Mouse (Mus musculus) forebrain, embryonic 11.5 days (tissue): ENCODE results near the gene Dnajc17. TPM values are rescaled to one million over a fixed set of nuclear protein-coding genes. Genes with fewer than 3 reads are reported as not detected.

ENCODE experiments used
- ATAC-seq: fragments of 200-750 bp; cut with Nextera tagmentation; replicated peaks from 2 replicates; pipeline ENCODE4 v1.8.0; 2017; ENCODE audit warnings: moderate TSS enrichment; ENCODE audit not compliant: low FRiP score
- DNase-seq: peaks from one replicate; pipeline ENCODE4 v3.0.0-alpha.2; 2017; ENCODE audit warnings: low spot score
- H3K27ac ChIP-seq: fragments of 300-500 bp; sonication (generic); 2 replicates; pipeline ENCODE4 v1.5.1; 2014; ENCODE audit warnings: low read depth, low read length
- H3K27me3 ChIP-seq: fragments of 300-500 bp; sonication (generic); 2 replicates; pipeline ENCODE4 v1.6.1; 2014; ENCODE audit warnings: mild to moderate bottlenecking, low read length, mixed read lengths; ENCODE audit not compliant: control insufficient read depth, insufficient read depth
- H3K36me3 ChIP-seq: fragments of 300-500 bp; sonication (generic); 2 replicates; pipeline ENCODE4 v1.6.1; 2014; ENCODE audit warnings: mild to moderate bottlenecking, low read length, moderate library complexity, mixed read lengths; ENCODE audit not compliant: control insufficient read depth, insufficient read depth
- H3K4me1 ChIP-seq: fragments of 300-500 bp; sonication (generic); replicated peaks from 2 replicates; pipeline ENCODE4 v1.6.1; 2014; ENCODE audit warnings: low read length, mixed read lengths; ENCODE audit not compliant: control insufficient read depth, insufficient read depth
- H3K4me2 ChIP-seq: fragments of 300-500 bp; sonication (generic); 2 replicates; pipeline ENCODE4 v1.6.1; 2014; ENCODE audit warnings: low read depth, mild to moderate bottlenecking, low read length, moderate library complexity, mixed read lengths; ENCODE audit not compliant: severe bottlenecking
- H3K4me3 ChIP-seq: fragments of 300-500 bp; sonication (generic); 2 replicates; pipeline ENCODE4 v1.5.1; 2014; ENCODE audit warnings: low read depth, low read length
- H3K9ac ChIP-seq: fragments of 300-500 bp; sonication (generic); 2 replicates; pipeline ENCODE4 v1.6.1; 2014; ENCODE audit warnings: low read length
- H3K9me3 ChIP-seq: fragments of 300-500 bp; sonication (generic); 2 replicates; pipeline ENCODE4 v1.6.1; 2016; ENCODE audit warnings: low read length, mixed read lengths; ENCODE audit not compliant: control insufficient read depth
- WGBS: fragments of 180-500 bp; shearing (Covaris S2); extraction: QIAGEN DNeasy Blood & Tissue Kit; methylation state at CpG from one replicate; pipeline ENCODE4 v1.1.7; 2014; 5-methylcytosine and 5-hydroxymethylcytosine counted together
- polyA plus RNA-seq: library from polyadenylated mRNA; unstranded; fragments of >200 nt; fragmentation: Nextera tagmentation; extraction: Ambion mirVana; gene quantifications from 2 replicates; pipeline ENCODE4 v1.2.1, GENCODE M21; 2014

The Dnajc17 gene
- 26.6 and 27.1 TPM in 2 replicates for polyA plus RNA-seq

DNA sequence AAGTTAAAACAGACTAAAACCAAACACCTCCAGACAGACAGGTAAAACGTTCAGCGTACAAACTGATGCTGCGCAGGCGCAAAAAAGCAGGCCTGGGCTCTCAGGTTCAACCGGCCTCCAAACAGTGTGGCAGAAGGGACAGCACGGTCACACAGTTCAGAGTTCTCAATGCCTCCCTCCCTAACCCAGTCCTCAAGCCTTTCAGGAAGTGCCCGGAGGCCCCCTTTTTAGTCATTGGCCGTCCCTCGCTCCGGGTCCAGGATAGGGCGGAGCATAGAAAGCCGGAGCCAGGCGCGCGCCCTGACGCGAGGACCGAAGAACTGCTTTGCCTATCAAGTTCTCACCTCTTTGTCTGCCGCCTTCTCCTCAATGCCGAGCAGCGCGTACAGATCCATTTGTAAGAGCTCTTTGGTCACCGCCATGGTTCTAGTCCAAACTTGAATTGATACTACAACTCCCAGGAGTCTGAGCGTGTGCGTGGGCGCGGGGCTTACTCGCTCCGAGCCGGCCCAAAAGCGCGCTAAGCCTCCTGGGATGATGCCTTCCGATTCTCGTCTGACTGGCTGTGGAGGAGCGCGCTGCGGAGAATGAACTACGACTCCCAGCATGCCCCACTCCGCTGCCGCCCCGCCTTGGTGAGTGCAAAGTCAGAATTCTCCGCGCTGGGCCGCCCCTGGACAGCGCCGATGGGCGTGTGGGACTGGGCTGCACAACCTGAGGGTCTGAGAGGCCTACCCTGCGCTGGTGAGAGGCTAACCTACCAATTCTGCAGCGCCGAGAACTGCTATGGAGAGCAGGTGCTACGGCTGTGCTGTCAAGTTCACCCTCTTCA lies at the start of gene Dnajc17, which contains the start of gene Zfyve19:
TSS of gene Dnajc17 (minus strand) at position 452 of the 832 bp plus-strand sequence.
TSS of gene Zfyve19 (plus strand) at position 274 of the 832 bp plus-strand sequence.
- peak; percentile 97 for DNase-seq
- H3K4me2 ChIP-seq: peak within 1 kb of the TSS; percentile 60
- ATAC-seq: peak; percentile 96
- H3K36me3 ChIP-seq: no peaks in the 10 kb centered on the region; the same call in 1 of the 2 replicates
- H3K27ac ChIP-seq: peak within 1 kb of the TSS; percentile 44; the same call in 1 of the 2 replicates
- H3K4me3 ChIP-seq: peak within 1 kb of the TSS; percentile 64
- WGBS: under 1% methylated on average over 51 of the region's 51 CpGs
- H3K27me3 ChIP-seq: no peaks in the 10 kb centered on the region
- peak within 1 kb of the TSS; percentile 67 for H3K9ac ChIP-seq
- no peaks in the 10 kb centered on the region for H3K9me3 ChIP-seq
- peaks cover 4% of the 10 kb centered on the region; the same call in 1 of the 2 replicates for H3K4me1 ChIP-seq

DNA sequence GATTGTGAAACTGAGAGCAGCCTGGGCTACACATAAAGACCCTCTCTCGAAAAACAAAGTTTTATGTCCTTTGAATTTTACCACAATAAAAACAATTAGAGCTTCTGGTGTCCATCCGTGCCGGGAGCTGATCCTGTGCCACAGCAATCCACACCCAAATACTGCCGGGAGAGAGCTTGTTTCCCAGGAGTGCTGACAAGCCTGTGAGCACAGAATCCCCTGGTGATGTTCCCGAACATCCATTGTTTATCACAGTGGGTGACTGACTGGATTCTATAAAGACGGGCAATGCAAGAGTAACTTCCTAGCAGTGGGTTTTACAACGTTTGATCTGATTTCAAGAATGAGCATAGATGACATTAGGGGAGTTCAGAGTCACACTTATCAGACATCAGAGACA lies 46.4 kb upstream of the Dnajc17 start:
- H3K4me3 ChIP-seq: no peak overlapping the region
- H3K9ac ChIP-seq: no peak overlapping the region
- H3K4me1 ChIP-seq: no peaks in the 10 kb centered on the region
- ATAC-seq (no peak), DNase-seq (no peak)
- no peaks in the 10 kb centered on the region for H3K27me3 ChIP-seq
- 12% methylated on average over 7 of the region's 7 CpGs for WGBS
- H3K9me3 ChIP-seq: no peaks in the 10 kb centered on the region
- no peaks in the 10 kb centered on the region for H3K36me3 ChIP-seq
- no peak overlapping the region for H3K4me2 ChIP-seq
- no peak overlapping the region for H3K27ac ChIP-seq

DNA sequence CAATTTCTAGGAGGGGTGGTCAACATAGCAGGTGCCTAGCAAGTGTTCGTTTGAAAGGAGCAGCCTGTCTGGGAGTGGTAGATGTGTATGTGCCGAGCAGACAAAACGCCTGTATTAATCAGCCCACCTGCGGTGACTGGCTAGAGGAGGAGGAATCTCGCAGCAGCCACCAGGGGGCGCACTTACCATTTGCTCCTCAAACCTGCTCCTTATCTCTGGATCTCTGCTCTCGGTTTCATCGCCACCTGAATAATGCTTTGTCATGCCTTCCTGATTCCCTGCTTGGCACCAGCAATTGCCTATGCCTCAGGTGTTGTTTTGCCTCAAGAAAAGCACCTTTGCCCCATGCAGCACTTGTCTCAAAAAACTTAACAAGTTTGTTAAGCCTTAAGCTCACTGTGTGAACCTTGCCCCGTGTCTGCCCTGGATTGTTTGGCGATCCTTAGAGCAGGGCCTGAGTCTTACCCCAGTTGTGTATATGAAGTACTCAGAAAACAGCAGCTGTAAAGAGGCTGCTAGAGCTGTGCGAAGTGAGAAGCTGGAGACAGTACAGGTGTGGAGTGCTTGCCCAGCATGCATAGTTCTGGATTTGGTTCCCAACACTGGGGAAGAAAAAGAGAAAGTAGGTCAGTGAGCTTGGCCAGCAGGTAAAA lies 42.4 kb upstream of the Dnajc17 start:
- DNase-seq (peak; percentile 93), ATAC-seq (peak; percentile 63; the same call in 1 of the 2 replicates)
- no peaks in the 10 kb centered on the region for H3K9me3 ChIP-seq
- no peak overlapping the region for H3K9ac ChIP-seq
- no peak overlapping the region for H3K4me3 ChIP-seq
- H3K4me2 ChIP-seq: no peak overlapping the region
- no peak overlapping the region for H3K27ac ChIP-seq
- 14% methylated on average over 11 of the region's 11 CpGs for WGBS
- no peaks in the 10 kb centered on the region for H3K4me1 ChIP-seq
- H3K36me3 ChIP-seq: no peaks in the 10 kb centered on the region
- no peaks in the 10 kb centered on the region for H3K27me3 ChIP-seq

DNA sequence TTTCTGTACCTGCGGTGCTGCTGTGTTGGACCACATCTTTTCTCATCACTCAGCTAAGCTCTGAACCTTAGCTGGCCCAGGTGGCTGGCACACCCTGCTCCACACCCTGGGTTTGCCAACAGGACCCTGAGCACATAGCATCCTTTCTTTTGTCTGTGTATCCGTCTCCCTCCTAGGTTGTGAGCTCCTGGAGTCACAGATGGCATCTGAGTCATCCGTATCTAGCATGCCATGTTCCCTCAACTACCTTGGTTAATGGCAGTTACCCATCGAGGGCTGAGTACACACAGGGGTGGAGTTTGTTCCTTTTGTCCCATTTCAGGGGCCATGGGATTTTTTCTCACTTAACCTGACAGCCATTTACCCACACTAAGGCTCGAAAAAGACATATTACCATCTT lies 41.8 kb upstream of the Dnajc17 start:
- ATAC-seq (no peak), DNase-seq (no peak)
- no peak overlapping the region for H3K4me3 ChIP-seq
- H3K27me3 ChIP-seq: no peaks in the 10 kb centered on the region
- H3K9me3 ChIP-seq: no peaks in the 10 kb centered on the region
- H3K9ac ChIP-seq: no peak overlapping the region
- 67% methylated on average over 5 of the region's 5 CpGs for WGBS
- no peak overlapping the region for H3K4me2 ChIP-seq
- H3K4me1 ChIP-seq: no peaks in the 10 kb centered on the region
- no peak overlapping the region for H3K27ac ChIP-seq
- H3K36me3 ChIP-seq: no peaks in the 10 kb centered on the region

DNA sequence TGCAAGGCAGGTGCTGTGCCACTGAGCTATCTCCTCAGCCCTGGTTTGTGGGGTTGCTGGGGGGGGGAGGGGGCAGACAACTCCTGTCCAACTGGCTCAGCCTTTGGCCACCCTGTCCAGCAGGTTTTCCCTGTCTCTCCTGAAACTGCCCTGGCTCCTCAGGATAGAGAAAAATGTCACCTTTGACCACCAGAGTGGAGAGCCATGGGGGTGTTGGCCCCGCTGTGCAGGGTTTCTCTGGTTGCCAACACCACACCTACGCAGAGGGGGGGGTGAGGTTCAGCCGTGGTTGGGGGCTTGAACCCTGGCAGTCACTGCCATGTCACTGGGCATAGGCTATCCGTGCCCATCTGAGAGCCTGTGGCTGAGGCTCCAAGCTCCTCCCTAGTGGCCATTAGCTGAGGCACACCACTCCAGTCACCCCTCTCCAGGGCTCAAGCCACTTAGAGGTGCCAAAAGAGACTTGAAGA lies 41.0 kb upstream of the Dnajc17 start:
- ATAC-seq: no peak

DNA sequence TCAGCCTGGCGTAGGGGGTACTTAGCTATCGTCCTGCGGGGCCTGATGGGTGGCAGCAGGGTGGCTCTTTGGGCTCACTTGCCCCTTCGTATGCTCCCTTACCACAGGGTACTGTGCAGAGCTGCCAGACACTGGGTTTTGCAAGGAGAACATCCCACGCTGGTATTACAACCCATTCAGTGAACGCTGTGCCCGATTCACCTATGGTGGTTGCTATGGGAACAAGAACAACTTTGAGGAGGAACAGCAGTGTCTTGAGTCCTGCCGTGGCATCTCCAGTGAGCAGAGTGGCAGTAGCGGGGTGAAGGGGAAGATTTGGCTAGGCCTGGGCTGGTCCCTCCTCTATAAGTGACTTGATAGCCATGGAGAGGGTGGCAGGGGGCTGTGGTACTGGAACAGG lies 39.3 kb upstream of the Dnajc17 start:
- Histone ChIP-seq H3K9ac (no peak overlapping the region), H3K4me1 (no peaks in the 10 kb centered on the region), H3K36me3 (no peaks in the 10 kb centered on the region), H3K4me3 (no peak overlapping the region), H3K27ac (no peak overlapping the region), H3K4me2 (no peak overlapping the region), H3K27me3 (no peaks in the 10 kb centered on the region), H3K9me3 (no peaks in the 10 kb centered on the region)
- DNase-seq: no peak
- WGBS: 91% methylated on average over 9 of the region's 9 CpGs
- no peak for ATAC-seq

More for the DNA sequence above, 41.0 kb upstream of the Dnajc17 start:
- Histone ChIP-seq H3K27ac (no peak overlapping the region), H3K4me1 (no peaks in the 10 kb centered on the region), H3K4me2 (no peak overlapping the region), H3K9ac (no peak overlapping the region), H3K27me3 (no peaks in the 10 kb centered on the region), H3K9me3 (no peaks in the 10 kb centered on the region), H3K36me3 (no peaks in the 10 kb centered on the region), H3K4me3 (no peak overlapping the region)
- no peak for DNase-seq
- WGBS: 79% methylated on average over 4 of the region's 4 CpGs

DNA sequence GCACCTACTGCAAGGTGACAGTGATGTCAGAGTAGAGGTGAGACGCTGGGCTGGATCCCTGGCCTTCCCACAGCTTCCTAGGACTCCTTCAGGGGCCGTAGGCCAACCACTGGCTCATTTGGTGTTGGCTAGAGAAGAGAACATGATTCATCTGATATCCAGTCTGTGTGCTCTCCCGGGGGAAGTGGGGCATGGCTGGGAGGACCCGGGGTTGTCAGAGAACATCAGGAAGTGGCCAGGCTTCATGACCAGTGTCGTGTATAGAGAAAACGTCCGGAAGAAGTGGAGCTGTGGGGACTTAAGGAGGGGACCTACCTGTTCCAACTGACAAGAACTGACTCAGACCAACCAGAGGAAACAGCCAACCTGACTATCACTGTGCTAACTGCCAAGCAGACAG lies 36.7 kb upstream of the Dnajc17 start:
- Histone ChIP-seq H3K9ac (no peak overlapping the region), H3K9me3 (no peaks in the 10 kb centered on the region), H3K27ac (no peak overlapping the region), H3K4me3 (no peak overlapping the region), H3K4me2 (no peak overlapping the region), H3K27me3 (no peaks in the 10 kb centered on the region), H3K36me3 (no peaks in the 10 kb centered on the region), H3K4me1 (no peaks in the 10 kb centered on the region)
- no peak for ATAC-seq
- WGBS: 90% methylated on average over 7 of the region's 7 CpGs
- no peak for DNase-seq

DNA sequence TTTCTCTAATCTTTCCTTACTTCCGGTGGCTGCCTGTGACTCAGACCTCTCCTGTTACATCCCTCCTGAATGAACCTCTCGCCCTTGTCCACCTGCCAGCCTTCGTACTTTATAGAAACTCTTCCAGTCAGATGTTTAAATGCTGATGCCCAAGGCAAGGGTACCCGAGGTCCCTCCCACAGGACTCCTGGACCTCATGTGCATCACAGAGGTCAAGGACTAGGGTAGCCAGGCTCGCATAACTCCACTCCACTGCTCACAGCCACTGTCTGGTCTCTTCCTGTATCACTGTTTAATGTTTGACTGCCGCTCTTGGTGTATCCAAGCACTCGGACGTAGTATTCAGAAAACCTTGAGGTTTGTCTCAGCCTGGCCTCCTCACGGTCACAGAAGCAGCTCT lies 34.0 kb upstream of the Dnajc17 start:
- no peaks in the 10 kb centered on the region for H3K9me3 ChIP-seq
- 88% methylated on average over 9 of the region's 9 CpGs for WGBS
- no peak overlapping the region for H3K4me3 ChIP-seq
- ATAC-seq (no peak), DNase-seq (no peak)
- H3K27ac ChIP-seq: no peak overlapping the region
- H3K36me3 ChIP-seq: no peaks in the 10 kb centered on the region
- H3K4me1 ChIP-seq: peaks cover 5% of the 10 kb centered on the region; the same call in 1 of the 2 replicates
- H3K9ac ChIP-seq: no peak overlapping the region
- peaks cover 18% of the 10 kb centered on the region for H3K27me3 ChIP-seq
- H3K4me2 ChIP-seq: no peak overlapping the region
